Mouse (Mus musculus): ENCODE measurements at regions not wholly inside any gene's neighbourhood (a gene's known extent, or its start where the extent isn't known, plus 50 kb on each side); places are given as distances from the start of the nearest gene placed in this dataset.

GRCm38 (mm10) chr1:183763864-183764726 lies 249.0 kb upstream of the Dusp10 start:
- ATAC-seq = peak; percentile 99
- WGBS = 60% methylated on average over 11 of the region's 11 CpGs
- Histone ChIP-seq H3K27ac (ENCODE audit: low read length) (peak overlapping the region; percentile 1; the same call in 1 of the 2 replicates), H3K9ac (ENCODE audit: low read depth, low read length) (no peak overlapping the region), H3K4me3 (ENCODE audit: low read length) (no peak overlapping the region), H3K36me3 (ENCODE audit: control insufficient read depth, insufficient read depth, low read length) (no peaks in the 10 kb centered on the region), H3K4me2 (ENCODE audit: low read depth, low read length) (no peak overlapping the region), H3K27me3 (replicated peaks; ENCODE audit: control insufficient read depth, insufficient read depth, low read length) (no peaks in the 10 kb centered on the region), H3K9me3 (ENCODE audit: control insufficient read depth, low read length) (no peaks in the 10 kb centered on the region), H3K4me1 (ENCODE audit: control insufficient read depth, insufficient read depth, low read length) (no peaks in the 10 kb centered on the region)

- H3K27ac ChIP-seq (ENCODE audit: low read length) = no peak overlapping the region; the same call in 1 of the 2 replicates
- H3K36me3 ChIP-seq (ENCODE audit: control insufficient read depth, insufficient read depth, low read length) = no peaks in the 10 kb centered on the region
- H3K9ac ChIP-seq (ENCODE audit: low read depth, low read length) = no peak overlapping the region
- H3K27me3 ChIP-seq (replicated peaks; ENCODE audit: control insufficient read depth, insufficient read depth, low read length) = no peaks in the 10 kb centered on the region
- H3K4me1 ChIP-seq (ENCODE audit: control insufficient read depth, insufficient read depth, low read length) = no peaks in the 10 kb centered on the region
- H3K9me3 ChIP-seq (ENCODE audit: control insufficient read depth, low read length) = no peaks in the 10 kb centered on the region
- H3K4me2 ChIP-seq (ENCODE audit: low read depth, low read length) = no peak overlapping the region
- 84% methylated on average over 6 of the region's 6 CpGs for WGBS
- no peak for ATAC-seq
- no peak overlapping the region for H3K4me3 ChIP-seq (ENCODE audit: low read length)
Measured at GRCm38 (mm10) chr1:183772844-183773243, 240.3 kb upstream of the Dusp10 start.

GRCm38 (mm10) chr1:183780180-183780579 lies 232.9 kb upstream of the Dusp10 start:
- no peaks in the 10 kb centered on the region for H3K9me3 ChIP-seq (ENCODE audit: control insufficient read depth, low read length)
- no peak overlapping the region for H3K4me3 ChIP-seq (ENCODE audit: low read length)
- H3K4me2 ChIP-seq (ENCODE audit: low read depth, low read length) = no peak overlapping the region
- 82% methylated on average over 9 of the region's 9 CpGs for WGBS
- no peaks in the 10 kb centered on the region for H3K27me3 ChIP-seq (replicated peaks; ENCODE audit: control insufficient read depth, insufficient read depth, low read length)
- peak; percentile 70 for ATAC-seq
- no peak overlapping the region for H3K9ac ChIP-seq (ENCODE audit: low read depth, low read length)
- no peaks in the 10 kb centered on the region for H3K4me1 ChIP-seq (ENCODE audit: control insufficient read depth, insufficient read depth, low read length)
- H3K27ac ChIP-seq (ENCODE audit: low read length) = no peak overlapping the region
- no peaks in the 10 kb centered on the region for H3K36me3 ChIP-seq (ENCODE audit: control insufficient read depth, insufficient read depth, low read length)

GRCm38 (mm10) chr1:183780779-183781178 lies 232.3 kb upstream of the Dusp10 start:
- Histone ChIP-seq H3K9ac (ENCODE audit: low read depth, low read length) (no peak overlapping the region), H3K27me3 (replicated peaks; ENCODE audit: control insufficient read depth, insufficient read depth, low read length) (no peaks in the 10 kb centered on the region), H3K36me3 (ENCODE audit: control insufficient read depth, insufficient read depth, low read length) (no peaks in the 10 kb centered on the region), H3K27ac (ENCODE audit: low read length) (no peak overlapping the region), H3K4me3 (ENCODE audit: low read length) (no peak overlapping the region), H3K4me2 (ENCODE audit: low read depth, low read length) (no peak overlapping the region), H3K9me3 (ENCODE audit: control insufficient read depth, low read length) (no peaks in the 10 kb centered on the region), H3K4me1 (ENCODE audit: control insufficient read depth, insufficient read depth, low read length) (no peaks in the 10 kb centered on the region)
- 51% methylated on average over 4 of the region's 4 CpGs for WGBS
- no peak for ATAC-seq

GRCm38 (mm10) chr1:183783440-183784130 lies 229.5 kb upstream of the Dusp10 start:
- no peak for ATAC-seq
- H3K4me3 ChIP-seq (ENCODE audit: low read length) = no peak overlapping the region

GRCm38 (mm10) chr1:183792230-183792813 lies 220.8 kb upstream of the Dusp10 start:
- Histone ChIP-seq H3K9ac (ENCODE audit: low read depth, low read length) (no peak overlapping the region), H3K4me3 (ENCODE audit: low read length) (no peak overlapping the region), H3K36me3 (ENCODE audit: control insufficient read depth, insufficient read depth, low read length) (0 out of 2 replicates have a peak, but pooled peaks cover 2% of the 10 kb centered on the region), H3K27ac (ENCODE audit: low read length) (no peak overlapping the region), H3K4me1 (ENCODE audit: control insufficient read depth, insufficient read depth, low read length) (peaks cover 5% of the 10 kb centered on the region), H3K9me3 (ENCODE audit: control insufficient read depth, low read length) (no peaks in the 10 kb centered on the region), H3K4me2 (ENCODE audit: low read depth, low read length) (no peak overlapping the region), H3K27me3 (replicated peaks; ENCODE audit: control insufficient read depth, insufficient read depth, low read length) (no peaks in the 10 kb centered on the region)
- ATAC-seq = no peak
- 90% methylated on average over 7 of the region's 7 CpGs for WGBS

More at GRCm38 (mm10) chr1:183783440-183784130, 229.5 kb upstream of the Dusp10 start:
- no peak overlapping the region for H3K27ac ChIP-seq (ENCODE audit: low read length)
- no peak overlapping the region for H3K4me2 ChIP-seq (ENCODE audit: low read depth, low read length)
- no peaks in the 10 kb centered on the region for H3K27me3 ChIP-seq (replicated peaks; ENCODE audit: control insufficient read depth, insufficient read depth, low read length)
- no peaks in the 10 kb centered on the region for H3K36me3 ChIP-seq (ENCODE audit: control insufficient read depth, insufficient read depth, low read length)
- H3K4me1 ChIP-seq (ENCODE audit: control insufficient read depth, insufficient read depth, low read length) = no peaks in the 10 kb centered on the region
- no peaks in the 10 kb centered on the region for H3K9me3 ChIP-seq (ENCODE audit: control insufficient read depth, low read length)
- H3K9ac ChIP-seq (ENCODE audit: low read depth, low read length) = no peak overlapping the region
- 69% methylated on average over 8 of the region's 8 CpGs for WGBS

GRCm38 (mm10) chr1:183793324-183793723 lies 219.8 kb upstream of the Dusp10 start:
- Histone ChIP-seq H3K9me3 (ENCODE audit: control insufficient read depth, low read length) (no peaks in the 10 kb centered on the region), H3K4me3 (ENCODE audit: low read length) (no peak overlapping the region), H3K4me2 (ENCODE audit: low read depth, low read length) (no peak overlapping the region), H3K27me3 (replicated peaks; ENCODE audit: control insufficient read depth, insufficient read depth, low read length) (no peaks in the 10 kb centered on the region), H3K27ac (ENCODE audit: low read length) (no peak overlapping the region), H3K4me1 (ENCODE audit: control insufficient read depth, insufficient read depth, low read length) (peaks cover 5% of the 10 kb centered on the region), H3K9ac (ENCODE audit: low read depth, low read length) (no peak overlapping the region), H3K36me3 (ENCODE audit: control insufficient read depth, insufficient read depth, low read length) (0 out of 2 replicates have a peak, but pooled peaks cover 2% of the 10 kb centered on the region)
- ATAC-seq = peak; percentile 36
- WGBS = 77% methylated on average over 4 of the region's 4 CpGs

GRCm38 (mm10) chr1:183793913-183794445 lies 219.1 kb upstream of the Dusp10 start:
- no peak overlapping the region for H3K9ac ChIP-seq (ENCODE audit: low read depth, low read length)
- no peaks in the 10 kb centered on the region for H3K27me3 ChIP-seq (replicated peaks; ENCODE audit: control insufficient read depth, insufficient read depth, low read length)
- H3K27ac ChIP-seq (ENCODE audit: low read length) = no peak overlapping the region
- 0 out of 2 replicates have a peak, but pooled peaks cover 2% of the 10 kb centered on the region for H3K36me3 ChIP-seq (ENCODE audit: control insufficient read depth, insufficient read depth, low read length)
- no peak overlapping the region for H3K4me2 ChIP-seq (ENCODE audit: low read depth, low read length)
- 25% methylated on average over 8 of the region's 8 CpGs for WGBS
- peaks cover 5% of the 10 kb centered on the region for H3K4me1 ChIP-seq (ENCODE audit: control insufficient read depth, insufficient read depth, low read length)
- no peaks in the 10 kb centered on the region for H3K9me3 ChIP-seq (ENCODE audit: control insufficient read depth, low read length)
- ATAC-seq = peak; percentile 92
- H3K4me3 ChIP-seq (ENCODE audit: low read length) = no peak overlapping the region

GRCm38 (mm10) chr1:183802351-183802750 lies 210.8 kb upstream of the Dusp10 start:
- Histone ChIP-seq H3K9me3 (ENCODE audit: control insufficient read depth, low read length) (no peaks in the 10 kb centered on the region), H3K36me3 (ENCODE audit: control insufficient read depth, insufficient read depth, low read length) (0 out of 2 replicates have a peak, but pooled peaks cover under 1% of the 10 kb centered on the region), H3K27ac (ENCODE audit: low read length) (no peak overlapping the region), H3K4me1 (ENCODE audit: control insufficient read depth, insufficient read depth, low read length) (no peaks in the 10 kb centered on the region), H3K4me3 (ENCODE audit: low read length) (no peak overlapping the region), H3K27me3 (replicated peaks; ENCODE audit: control insufficient read depth, insufficient read depth, low read length) (no peaks in the 10 kb centered on the region), H3K9ac (ENCODE audit: low read depth, low read length) (no peak overlapping the region), H3K4me2 (ENCODE audit: low read depth, low read length) (no peak overlapping the region)
- no peak for ATAC-seq
- 71% methylated on average over 4 of the region's 4 CpGs for WGBS

Measured in intestine, embryonic 16.5 days (tissue).